Mouse (Mus musculus) myocyte (in vitro differentiated cells): ENCODE measurements around the gene Larp6. TPM values are rescaled to one million over a fixed set of nuclear protein-coding genes. Genes with fewer than 3 reads are reported as not detected.

Experiments used
- H3K27me3 ChIP-seq: one replicate; pipeline ENCODE4 v1.6.1; 2011; ENCODE audit not compliant: control insufficient read depth, insufficient read depth, insufficient read length
- H3K36me3 ChIP-seq: one replicate; pipeline ENCODE4 v1.6.1; 2011; ENCODE audit not compliant: control insufficient read depth, insufficient read depth
- H3K4me2 ChIP-seq: one replicate; pipeline ENCODE4 v1.6.1; 2011; ENCODE audit warnings: low read depth, control low read depth
- H3K4me3 ChIP-seq: one replicate; pipeline ENCODE4 v1.5.1; 2011; ENCODE audit warnings: mild to moderate bottlenecking, control low read depth, moderate library complexity
- H3K79me2 ChIP-seq: one replicate; pipeline ENCODE4 v1.6.1; 2011; ENCODE audit not compliant: control insufficient read depth, insufficient read depth
- H3ac ChIP-seq: one replicate; pipeline ENCODE4 v1.6.1; 2011; ENCODE audit not compliant: control insufficient read depth, insufficient read length
- CEBPB ChIP-seq: IDR thresholded peaks from 2 replicates; pipeline ENCODE4 v1.6.1; 2011; ENCODE audit warnings: mild to moderate bottlenecking, moderate library complexity; ENCODE audit not compliant: poor library complexity, insufficient read depth, severe bottlenecking
- E2F4 ChIP-seq: IDR thresholded peaks from one replicate; pipeline ENCODE4 v1.6.1; 2011; ENCODE audit warnings: mild to moderate bottlenecking, control low read depth, moderate library complexity; ENCODE audit not compliant: insufficient read depth
- MAX ChIP-seq: IDR thresholded peaks from one replicate; pipeline ENCODE4 v1.6.1; 2011; ENCODE audit warnings: low read depth, mild to moderate bottlenecking, control low read depth
- MYOD1 ChIP-seq, 3 experiments: IDR thresholded peaks; one replicate each; pipeline ENCODE4 v1.6.1; 2011; ENCODE audit warnings: control low read depth in 2 of 3, low read depth in 2 of 3, mild to moderate bottlenecking in 2 of 3, moderate library complexity in 1 of 3; ENCODE audit not compliant: insufficient read length in 2 of 3, control insufficient read depth in 1 of 3
- MYOG ChIP-seq, 3 experiments: IDR thresholded peaks; one replicate each; pipeline ENCODE4 v1.6.1; 2011; ENCODE audit warnings: control low read depth in 2 of 3, low read depth in 2 of 3, mild to moderate bottlenecking in 2 of 3; ENCODE audit not compliant: insufficient read length in 2 of 3, control insufficient read depth in 1 of 3, insufficient read depth in 1 of 3
- POLR2A ChIP-seq: IDR thresholded peaks from one replicate; pipeline ENCODE4 v1.6.1; 2011; ENCODE audit warnings: low read depth, mild to moderate bottlenecking, control low read depth, moderate library complexity; ENCODE audit not compliant: insufficient read length
- POLR2AphosphoS2 ChIP-seq: IDR thresholded peaks from one replicate; pipeline ENCODE4 v1.6.1; 2011; ENCODE audit warnings: low read depth, control low read depth; ENCODE audit not compliant: insufficient read length
- REST ChIP-seq: IDR thresholded peaks from one replicate; pipeline ENCODE4 v1.6.1; 2011; ENCODE audit warnings: mild to moderate bottlenecking, control low read depth, moderate library complexity; ENCODE audit not compliant: insufficient read depth, insufficient read length
- SRF ChIP-seq: IDR thresholded peaks from one replicate; pipeline ENCODE4 v1.6.1; 2011; ENCODE audit warnings: low read depth; ENCODE audit not compliant: control insufficient read depth, insufficient read length
- TCF12 ChIP-seq: IDR thresholded peaks from one replicate; pipeline ENCODE4 v1.6.1; 2011; ENCODE audit warnings: mild to moderate bottlenecking, control low read depth; ENCODE audit not compliant: poor library complexity, insufficient read depth, severe bottlenecking
- TCF3 ChIP-seq: IDR thresholded peaks from one replicate; pipeline ENCODE4 v1.6.1; 2011; ENCODE audit warnings: low read depth, control low read depth; ENCODE audit not compliant: insufficient read length
- USF1 ChIP-seq: IDR thresholded peaks from one replicate; pipeline ENCODE4 v1.6.1; 2011; ENCODE audit warnings: low read depth, mild to moderate bottlenecking, control low read depth, moderate library complexity
- polyA plus RNA-seq: library from polyadenylated mRNA; unstranded; fragments of >200 nt; fragmentation: generic; extraction: Trizol; gene quantifications from one replicate; pipeline ENCODE4 v1.2.1, GENCODE M21; 2012; ENCODE audit warnings: missing spikeins

Gene Larp6
- polyA plus RNA-seq, 1 experiment = 0.83 TPM

GRCm38 (mm10) chr9:60672568-60672967 is 40.2 kb upstream of the Larp6 start:
- H3K4me2 ChIP-seq = no peak overlapping the region
- no peaks in the 10 kb centered on the region for H3K79me2 ChIP-seq
- H3ac ChIP-seq = no peak overlapping the region
- peaks cover 8% of the 10 kb centered on the region for H3K36me3 ChIP-seq
- no peak overlapping the region for H3K4me3 ChIP-seq
- H3K27me3 ChIP-seq = no peaks in the 10 kb centered on the region
- TF ChIP-seq SRF = no peak
- no peak for TF ChIP-seq USF1
- no peak for TF ChIP-seq E2F4
- TF ChIP-seq MYOG (IDR thresholded peaks at IDR 0.05; ENCODE audit: control insufficient read depth in 1 of 3, insufficient read depth in 1 of 3, insufficient read length in 2 of 3, low read depth in 2 of 3) = no peak
- TF ChIP-seq TCF12 = no peak
- no peak for TF ChIP-seq POLR2A
- no peak for TF ChIP-seq MYOD1 (IDR thresholded peaks at IDR 0.05; ENCODE audit: control insufficient read depth in 1 of 3, insufficient read length in 2 of 3, low read depth in 2 of 3)
- TF ChIP-seq MAX = no peak
- TF ChIP-seq REST = no peak
- TF ChIP-seq CEBPB = no peak
- no peak for TF ChIP-seq TCF3
- TF ChIP-seq POLR2AphosphoS2 = no peak

GRCm38 (mm10) chr9:60674780-60675179 is 38.0 kb upstream of the Larp6 start:
- no peak overlapping the region for H3K4me3 ChIP-seq
- H3ac ChIP-seq = no peak overlapping the region
- no peaks in the 10 kb centered on the region for H3K27me3 ChIP-seq
- no peak for TF ChIP-seq MYOG (IDR thresholded peaks at IDR 0.05; ENCODE audit: control insufficient read depth in 1 of 3, insufficient read depth in 1 of 3, insufficient read length in 2 of 3, low read depth in 2 of 3)
- no peak for TF ChIP-seq CEBPB
- TF ChIP-seq USF1 = no peak
- no peak for TF ChIP-seq POLR2AphosphoS2
- no peak for TF ChIP-seq SRF
- TF ChIP-seq MYOD1 (IDR thresholded peaks at IDR 0.05; ENCODE audit: control insufficient read depth in 1 of 3, insufficient read length in 2 of 3, low read depth in 2 of 3) = no peak
- no peak for TF ChIP-seq POLR2A
- TF ChIP-seq E2F4 = no peak
- no peak for TF ChIP-seq REST
- no peak for TF ChIP-seq TCF3
- H3K4me2 ChIP-seq = no peak overlapping the region
- H3K36me3 ChIP-seq = peaks cover 8% of the 10 kb centered on the region
- H3K79me2 ChIP-seq = no peaks in the 10 kb centered on the region

GRCm38 (mm10) chr9:60676429-60676828 is 36.4 kb upstream of the Larp6 start:
- Histone ChIP-seq H3K4me3 (no peak overlapping the region), H3K27me3 (no peaks in the 10 kb centered on the region), H3K4me2 (no peak overlapping the region), H3K79me2 (no peaks in the 10 kb centered on the region), H3ac (no peak overlapping the region), H3K36me3 (peaks cover 8% of the 10 kb centered on the region)
- no peak for TF ChIP-seq USF1
- no peak for TF ChIP-seq TCF3
- no peak for TF ChIP-seq MYOD1 (IDR thresholded peaks at IDR 0.05; ENCODE audit: control insufficient read depth in 1 of 3, insufficient read length in 2 of 3, low read depth in 2 of 3)
- TF ChIP-seq E2F4 = no peak
- TF ChIP-seq SRF = no peak
- no peak for TF ChIP-seq REST
- TF ChIP-seq TCF12 = no peak
- TF ChIP-seq POLR2AphosphoS2 = no peak
- no peak for TF ChIP-seq CEBPB
- TF ChIP-seq MAX = no peak
- TF ChIP-seq POLR2A = no peak

DNA sequence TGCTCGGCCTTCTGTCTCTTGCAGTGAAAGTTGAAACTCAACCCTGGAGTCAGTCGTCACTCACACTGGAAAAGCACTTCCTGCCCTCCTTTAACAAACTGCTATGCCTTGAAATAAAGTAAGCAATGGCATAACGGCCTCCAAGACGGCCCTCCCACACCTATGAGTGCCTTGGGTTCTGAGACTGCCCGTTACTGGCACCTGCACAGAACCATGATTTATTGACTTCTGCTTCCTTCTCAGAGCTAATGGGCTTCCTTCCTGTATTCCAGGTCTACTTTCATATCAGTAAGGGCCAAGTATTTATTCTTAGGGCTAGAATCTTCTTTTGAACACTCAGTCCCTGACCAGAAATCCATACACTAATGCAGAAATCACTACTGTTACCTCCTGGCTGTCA is 33.9 kb upstream of the Larp6 start:
- no peaks in the 10 kb centered on the region for H3K79me2 ChIP-seq
- no peak overlapping the region for H3ac ChIP-seq
- TF ChIP-seq USF1 (no peak), TCF3 (no peak), E2F4 (no peak), MAX (no peak), MYOG (IDR thresholded peaks at IDR 0.05; ENCODE audit: control insufficient read depth in 1 of 3, insufficient read depth in 1 of 3, insufficient read length in 2 of 3, low read depth in 2 of 3) (no peak), MYOD1 (IDR thresholded peaks at IDR 0.05; ENCODE audit: control insufficient read depth in 1 of 3, insufficient read length in 2 of 3, low read depth in 2 of 3) (no peak), SRF (no peak)
- peaks cover 12% of the 10 kb centered on the region for H3K36me3 ChIP-seq
- H3K27me3 ChIP-seq = no peaks in the 10 kb centered on the region
- H3K4me2 ChIP-seq = no peak overlapping the region
- no peak overlapping the region for H3K4me3 ChIP-seq

- no peaks in the 10 kb centered on the region for H3K27me3 ChIP-seq
- H3K79me2 ChIP-seq = no peaks in the 10 kb centered on the region
- no peak overlapping the region for H3K4me3 ChIP-seq
- peaks cover 20% of the 10 kb centered on the region for H3K36me3 ChIP-seq
- no peak overlapping the region for H3K4me2 ChIP-seq
- TF ChIP-seq MAX (no peak), USF1 (no peak), TCF3 (no peak), TCF12 (no peak), REST (no peak)
- H3ac ChIP-seq = no peak overlapping the region
Measured at GRCm38 (mm10) chr9:60681005-60681404, 31.8 kb upstream of the Larp6 start.
